Mouse (Mus musculus): ENCODE measurements at regions not wholly inside any gene's neighbourhood (a gene's known extent, or its start where the extent isn't known, plus 50 kb on each side); places are given as distances from the start of the nearest gene placed in this dataset.

DNA sequence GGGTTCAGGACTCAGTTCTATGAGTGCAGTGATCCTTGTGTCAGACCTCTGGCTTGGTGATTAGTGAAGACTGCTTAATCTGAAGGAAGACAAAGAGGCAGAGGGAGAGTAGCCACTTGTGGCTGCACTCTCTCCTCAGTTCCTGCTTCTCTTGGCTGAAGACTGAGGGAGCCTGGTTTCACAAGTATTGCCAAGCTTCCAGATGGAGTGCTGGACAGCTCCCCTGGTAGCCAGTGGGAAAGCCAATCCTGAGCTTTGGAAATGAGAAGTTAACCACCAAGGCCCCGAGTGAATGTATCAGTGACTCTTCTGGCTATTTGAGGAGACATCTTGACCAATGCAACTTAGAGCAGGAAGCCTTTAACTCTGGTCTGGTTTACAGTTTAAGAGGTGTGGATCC, 279.9 kb upstream of the Adamts16 start:
- Histone ChIP-seq H3K27ac (ENCODE audit: insufficient read depth, low read length) (no peak overlapping the region), H3K27me3 (ENCODE audit: control insufficient read depth, insufficient read depth, low read length) (no peaks in the 10 kb centered on the region), H3K4me1 (ENCODE audit: control insufficient read depth, insufficient read depth, low read length) (no peaks in the 10 kb centered on the region), H3K4me3 (replicated peaks; ENCODE audit: insufficient read depth, low read depth, low read length) (no peak overlapping the region)
- TF ChIP-seq POLR2A (IDR thresholded peaks at IDR 0.05; ENCODE audit: borderline replicate concordance, insufficient read depth, low read length) (no peak), CTCF (IDR thresholded peaks at IDR 0.05; ENCODE audit: borderline replicate concordance, insufficient read depth, low read depth, low read length) (no peak)
- 2% methylated on average over 1 of the region's 1 CpGs for WGBS
- DNase-seq = no peak

GRCm38 (mm10) chr13:71108175-71108574, 266.6 kb upstream of the Adamts16 start:
- Histone ChIP-seq H3K27me3 (ENCODE audit: control insufficient read depth, insufficient read depth, low read length) (no peaks in the 10 kb centered on the region), H3K4me1 (ENCODE audit: control insufficient read depth, insufficient read depth, low read length) (no peaks in the 10 kb centered on the region), H3K4me3 (replicated peaks; ENCODE audit: insufficient read depth, low read depth, low read length) (no peak overlapping the region), H3K27ac (ENCODE audit: insufficient read depth, low read length) (no peak overlapping the region)
- DNase-seq = no peak
- TF ChIP-seq POLR2A (IDR thresholded peaks at IDR 0.05; ENCODE audit: borderline replicate concordance, insufficient read depth, low read length) (no peak), CTCF (IDR thresholded peaks at IDR 0.05; ENCODE audit: borderline replicate concordance, insufficient read depth, low read depth, low read length) (no peak)
- 47% methylated on average over 8 of the region's 8 CpGs for WGBS

DNA sequence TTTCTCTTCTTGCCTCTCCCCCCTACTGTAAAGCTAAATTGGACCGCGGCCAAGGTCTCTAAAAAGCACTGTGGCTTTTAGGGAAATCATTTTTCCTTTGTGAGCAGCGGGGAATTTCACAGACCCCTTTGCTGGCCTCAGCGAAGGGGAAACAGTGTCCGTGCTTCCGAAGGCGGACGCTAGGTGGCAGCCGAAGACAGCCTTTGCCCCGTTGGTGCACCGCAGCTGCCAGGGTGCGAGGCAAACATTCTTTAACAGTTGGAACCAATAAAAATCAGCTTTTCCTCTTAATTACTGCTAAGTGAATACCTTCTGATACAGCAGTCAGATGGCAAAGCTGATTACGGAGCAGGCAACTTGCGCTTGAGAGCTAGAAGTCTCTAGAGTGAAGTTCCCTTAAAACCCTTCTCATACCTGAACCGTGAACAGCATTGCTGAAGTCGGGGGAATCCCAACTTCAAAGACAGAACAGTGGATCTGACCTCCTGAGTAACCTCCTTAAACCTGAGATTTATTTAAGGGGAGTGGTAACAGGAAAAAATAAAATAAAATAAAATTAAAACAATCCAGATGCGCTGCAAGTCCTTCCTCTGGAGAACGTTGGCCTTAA, 263.7 kb upstream of the Adamts16 start:
- Histone ChIP-seq H3K4me3 (replicated peaks; ENCODE audit: insufficient read depth, low read depth, low read length) (peak overlapping the region; percentile 35), H3K27ac (ENCODE audit: insufficient read depth, low read length) (no peak overlapping the region), H3K27me3 (ENCODE audit: control insufficient read depth, insufficient read depth, low read length) (no peaks in the 10 kb centered on the region), H3K4me1 (ENCODE audit: control insufficient read depth, insufficient read depth, low read length) (no peaks in the 10 kb centered on the region)
- TF ChIP-seq CTCF (IDR thresholded peaks at IDR 0.05; ENCODE audit: borderline replicate concordance, insufficient read depth, low read depth, low read length) = peak; percentile 92
- TF ChIP-seq POLR2A (IDR thresholded peaks at IDR 0.05; ENCODE audit: borderline replicate concordance, insufficient read depth, low read length) = no peak
- peak; percentile 49 to 69 for DNase-seq
- WGBS = 13% methylated on average over 18 of the region's 18 CpGs

DNA sequence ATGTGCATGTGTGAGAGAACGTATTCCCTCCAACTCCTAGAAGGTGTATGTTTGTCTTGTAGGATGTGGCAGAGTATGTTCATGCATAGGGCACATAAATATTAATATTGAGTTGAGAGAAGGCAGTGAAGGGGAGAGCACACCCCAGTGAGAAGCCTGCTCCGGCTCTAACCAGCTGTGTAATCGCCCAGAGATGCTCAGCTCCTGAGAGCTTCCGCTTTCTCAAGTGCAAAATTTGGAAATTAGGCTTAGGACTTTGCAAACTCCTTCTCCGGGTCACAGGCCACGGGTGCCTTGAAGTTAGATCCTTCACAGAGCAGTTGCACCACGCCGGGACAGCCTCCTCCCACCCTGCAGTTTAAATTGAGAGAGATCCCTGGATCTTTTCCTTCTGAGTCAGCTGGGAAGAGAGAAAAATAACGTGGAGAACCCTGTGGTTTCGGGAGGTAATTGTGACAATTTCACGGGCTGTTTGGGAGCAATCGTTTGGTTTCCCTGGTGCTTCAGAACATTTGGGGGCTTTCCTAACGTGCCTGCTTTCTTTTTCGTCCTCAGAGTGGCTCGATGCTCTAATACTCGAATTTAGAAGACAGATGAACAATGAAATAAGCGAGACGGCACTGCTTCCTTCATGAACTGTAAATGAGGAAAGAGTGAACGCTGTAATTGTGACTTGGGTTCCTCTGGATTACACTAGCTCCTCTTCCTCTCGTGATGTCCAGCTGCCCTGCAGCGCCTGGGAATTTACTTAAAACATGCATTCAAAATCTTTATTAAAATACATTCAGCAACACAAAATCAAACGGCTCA, 263.0 kb upstream of the Adamts16 start:
- no peak for TF ChIP-seq POLR2A (IDR thresholded peaks at IDR 0.05; ENCODE audit: borderline replicate concordance, insufficient read depth, low read length)
- no peak for TF ChIP-seq CTCF (IDR thresholded peaks at IDR 0.05; ENCODE audit: borderline replicate concordance, insufficient read depth, low read depth, low read length)
- Histone ChIP-seq H3K27me3 (ENCODE audit: control insufficient read depth, insufficient read depth, low read length) (no peaks in the 10 kb centered on the region), H3K4me3 (replicated peaks; ENCODE audit: insufficient read depth, low read depth, low read length) (peak overlapping the region; percentile 35), H3K27ac (ENCODE audit: insufficient read depth, low read length) (no peak overlapping the region), H3K4me1 (ENCODE audit: control insufficient read depth, insufficient read depth, low read length) (no peaks in the 10 kb centered on the region)
- DNase-seq = no peak
- 5% methylated on average over 22 of the region's 22 CpGs for WGBS

DNA sequence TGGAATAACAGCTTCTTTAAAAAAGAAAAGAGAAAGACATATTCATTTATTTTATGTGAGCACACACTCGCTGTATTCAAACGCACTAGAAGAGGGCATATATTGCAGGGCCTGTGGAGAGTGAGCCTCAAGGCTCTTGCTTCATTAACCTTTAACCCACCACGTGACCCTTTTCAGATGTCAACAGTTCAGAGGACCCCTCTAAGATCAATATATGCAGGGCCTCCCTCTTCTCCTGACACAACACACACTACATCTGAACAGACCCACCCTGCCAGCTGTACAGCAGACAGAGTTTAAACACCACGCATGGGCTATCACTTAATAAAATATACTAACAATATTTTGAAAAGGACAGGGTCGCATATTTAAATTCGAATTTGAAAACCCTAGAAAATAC, 242.7 kb upstream of the Adamts16 start:
- H3K27ac ChIP-seq (ENCODE audit: insufficient read depth, low read length) = no peak overlapping the region
- no peak overlapping the region for H3K4me3 ChIP-seq (replicated peaks; ENCODE audit: insufficient read depth, low read depth, low read length)
- no peaks in the 10 kb centered on the region for H3K27me3 ChIP-seq (ENCODE audit: control insufficient read depth, insufficient read depth, low read length)
- no peak for DNase-seq
- 74% methylated on average over 6 of the region's 6 CpGs for WGBS
- TF ChIP-seq CTCF (IDR thresholded peaks at IDR 0.05; ENCODE audit: borderline replicate concordance, insufficient read depth, low read depth, low read length) = no peak
- no peak for TF ChIP-seq POLR2A (IDR thresholded peaks at IDR 0.05; ENCODE audit: borderline replicate concordance, insufficient read depth, low read length)
- no peaks in the 10 kb centered on the region for H3K4me1 ChIP-seq (ENCODE audit: control insufficient read depth, insufficient read depth, low read length)

GRCm38 (mm10) chr13:71075916-71076315, 234.3 kb upstream of the Adamts16 start:
- peak in 1 of 2 experiments; percentile 3 for DNase-seq
- 30% methylated on average over 4 of the region's 4 CpGs for WGBS
- Histone ChIP-seq H3K27ac (ENCODE audit: insufficient read depth, low read length) (no peak overlapping the region), H3K4me3 (replicated peaks; ENCODE audit: insufficient read depth, low read depth, low read length) (no peak overlapping the region), H3K4me1 (ENCODE audit: control insufficient read depth, insufficient read depth, low read length) (no peaks in the 10 kb centered on the region), H3K27me3 (ENCODE audit: control insufficient read depth, insufficient read depth, low read length) (no peaks in the 10 kb centered on the region)
- TF ChIP-seq POLR2A (IDR thresholded peaks at IDR 0.05; ENCODE audit: borderline replicate concordance, insufficient read depth, low read length) = no peak
- no peak for TF ChIP-seq CTCF (IDR thresholded peaks at IDR 0.05; ENCODE audit: borderline replicate concordance, insufficient read depth, low read depth, low read length)

- no peak for DNase-seq
- TF ChIP-seq POLR2A (IDR thresholded peaks at IDR 0.05; ENCODE audit: borderline replicate concordance, insufficient read depth, low read length) = no peak
- no peak for TF ChIP-seq CTCF (IDR thresholded peaks at IDR 0.05; ENCODE audit: borderline replicate concordance, insufficient read depth, low read depth, low read length)
- no peak overlapping the region for H3K27ac ChIP-seq (ENCODE audit: insufficient read depth, low read length)
- no peak overlapping the region for H3K4me3 ChIP-seq (replicated peaks; ENCODE audit: insufficient read depth, low read depth, low read length)
- WGBS = 53% methylated on average over 10 of the region's 10 CpGs
- H3K27me3 ChIP-seq (ENCODE audit: control insufficient read depth, insufficient read depth, low read length) = no peaks in the 10 kb centered on the region
- H3K4me1 ChIP-seq (ENCODE audit: control insufficient read depth, insufficient read depth, low read length) = no peaks in the 10 kb centered on the region
Measured at GRCm38 (mm10) chr13:71074012-71074411, 232.4 kb upstream of the Adamts16 start.

- DNase-seq = no peak
- no peak overlapping the region for H3K4me3 ChIP-seq (replicated peaks; ENCODE audit: insufficient read depth, low read depth, low read length)
- no peak overlapping the region for H3K27ac ChIP-seq (ENCODE audit: insufficient read depth, low read length)
- H3K4me1 ChIP-seq (ENCODE audit: control insufficient read depth, insufficient read depth, low read length) = no peaks in the 10 kb centered on the region
- no peak for TF ChIP-seq POLR2A (IDR thresholded peaks at IDR 0.05; ENCODE audit: borderline replicate concordance, insufficient read depth, low read length)
- no peak for TF ChIP-seq CTCF (IDR thresholded peaks at IDR 0.05; ENCODE audit: borderline replicate concordance, insufficient read depth, low read depth, low read length)
- no peaks in the 10 kb centered on the region for H3K27me3 ChIP-seq (ENCODE audit: control insufficient read depth, insufficient read depth, low read length)
- 53% methylated on average over 11 of the region's 11 CpGs for WGBS
Measured at GRCm38 (mm10) chr13:71068757-71069201, 227.2 kb upstream of the Adamts16 start.
